Mouse (Mus musculus) heart, postnatal 14 days (tissue): ENCODE data around the gene Tceanc. TPM values are rescaled to one million over a fixed set of nuclear protein-coding genes. Genes with fewer than 3 reads are reported as not detected.

Source experiments
- DNase-seq, 2 experiments: peaks; one replicate each; pipeline ENCODE4 v3.0.0; 2021 to 2022
- intact Hi-C: fragments of 180-260 bp; cut with DNase I; formaldehyde crosslinking; loops from one replicate; pipeline ENCODE4 v1.15.1; 2025
- total RNA-seq, 2 experiments: library from RNA; stranded (reverse); gene quantifications; 2 replicates each; pipeline ENCODE4 v1.2.3; 2021

Tceanc gene
- total RNA-seq, 2 experiments from 2014 or later: 2.7 to 2.8 TPM

GRCm38 (mm10) chrX:166499496-166500190 is 18.7 kb downstream of the Tceanc start:
- intact Hi-C loops: no loop called here
- no peak for DNase-seq

- intact Hi-C loops: no loop called here
- peak in 1 of 2 experiments; percentile 4 for DNase-seq
These were observed 20.6 kb downstream of the Tceanc start for GRCm38 (mm10) chrX:166497771-166498170.

GRCm38 (mm10) chrX:166495052-166495451 is 23.3 kb downstream of the Tceanc start:
- no peak for DNase-seq
- intact Hi-C loops: no loop called here

GRCm38 (mm10) chrX:166479365-166479983 is 38.9 kb downstream of the Tceanc start, which contains the start of gene Rab9:
Gene Rab9, minus strand, starts transcription at chrX:166479867.
- intact Hi-C loops: no loop called here
- peak; percentile 91 to 92 for DNase-seq

- intact Hi-C loops: no loop called here
- DNase-seq: peak; percentile 1 to 4
These were observed 39.6 kb downstream of the Tceanc start for GRCm38 (mm10) chrX:166478631-166479364.

GRCm38 (mm10) chrX:166477393-166477792 is 41.0 kb downstream of the Tceanc start:
- no peak for DNase-seq
- intact Hi-C loops: no loop called here

- intact Hi-C loops: no loop called here
- DNase-seq: no peak
These were observed 45.8 kb downstream of the Tceanc start for GRCm38 (mm10) chrX:166472612-166473011.

GRCm38 (mm10) chrX:166468321-166468720 is 50.0 kb downstream of the Tceanc start:
- DNase-seq: no peak
- intact Hi-C loops: no loop called here

GRCm38 (mm10) chrX:166455525-166455924 is 62.8 kb downstream of the Tceanc start:
- no peak for DNase-seq
- intact Hi-C loops: no loop called here

- intact Hi-C loops: no loop called here
- no peak for DNase-seq
These were observed 64.0 kb downstream of the Tceanc start for GRCm38 (mm10) chrX:166454331-166454730.

- intact Hi-C loops: no loop called here
- DNase-seq: no peak
These were observed 64.8 kb downstream of the Tceanc start for GRCm38 (mm10) chrX:166453532-166453931.

Other genes with a start within 250 kb of the Tceanc start
- gene Trappc2, start 78.0 kb downstream of the Tceanc start, total RNA-seq: 10 to 100 TPM; 13.0 to 17.8 TPM
- 1 to 10 TPM; 3.6 to 4.0 TPM for gene Ofd1, start 77.9 kb downstream of the Tceanc start, total RNA-seq
- gene Rab9, start 38.7 kb downstream of the Tceanc start, total RNA-seq: 10 to 100 TPM; 21.1 to 26.0 TPM
- gene Egfl6, start 67.2 kb upstream of the Tceanc start, total RNA-seq: under 1 TPM; 0.48 to 0.49 TPM